Mouse (Mus musculus) intestine, postnatal 0 days (tissue): ENCODE results near the gene Astn1. TPM values are rescaled to one million over a fixed set of nuclear protein-coding genes. Genes with fewer than 3 reads are reported as not detected.

ENCODE experiments used
- ATAC-seq: fragments of 200-750 bp; cut with Nextera tagmentation; 2 replicates; pipeline ENCODE4 v1.8.0; 2017; ENCODE audit warnings: mild to moderate bottlenecking, moderate TSS enrichment, moderate library complexity
- H3K27ac ChIP-seq: fragments of 300-500 bp; sonication (generic); 2 replicates; pipeline ENCODE4 v1.5.1; 2014; ENCODE audit warnings: mild to moderate bottlenecking, low read depth, low read length, moderate library complexity
- H3K27me3 ChIP-seq: fragments of 300-500 bp; sonication (generic); replicated peaks from 2 replicates; pipeline ENCODE4 v1.6.1; 2014; ENCODE audit warnings: low read length, mixed read lengths; ENCODE audit not compliant: control insufficient read depth, insufficient read depth
- H3K36me3 ChIP-seq: fragments of 300-500 bp; sonication (generic); 2 replicates; pipeline ENCODE4 v1.6.1; 2014; ENCODE audit warnings: mild to moderate bottlenecking, moderate library complexity; ENCODE audit not compliant: control insufficient read depth, insufficient read depth
- H3K4me1 ChIP-seq: fragments of 300-500 bp; sonication (generic); replicated peaks from 2 replicates; pipeline ENCODE4 v1.6.1; 2014; ENCODE audit warnings: antibody characterized with exemption, low read length, mixed read lengths; ENCODE audit not compliant: control insufficient read depth, insufficient read depth
- H3K4me2 ChIP-seq: fragments of 300-500 bp; sonication (generic); replicated peaks from 2 replicates; pipeline ENCODE4 v1.6.1; 2014; ENCODE audit warnings: low read depth, mild to moderate bottlenecking, moderate library complexity
- H3K4me3 ChIP-seq: fragments of 300-500 bp; sonication (generic); 2 replicates; pipeline ENCODE4 v1.5.1; 2014; ENCODE audit warnings: low read depth, low read length
- H3K9ac ChIP-seq: fragments of 300-500 bp; sonication (generic); 2 replicates; pipeline ENCODE4 v1.6.1; 2014; ENCODE audit warnings: mild to moderate bottlenecking, low read depth, low read length
- H3K9me3 ChIP-seq: fragments of 300-500 bp; sonication (generic); 2 replicates; pipeline ENCODE4 v1.6.1; 2016; ENCODE audit warnings: mixed run types; ENCODE audit not compliant: control insufficient read depth
- CTCF ChIP-seq: sonication (generic); IDR thresholded peaks from 2 replicates; pipeline ENCODE4 v1.5.1; 2016; ENCODE audit warnings: low read depth, mild to moderate bottlenecking, control low read depth, antibody characterized with exemption, moderate library complexity
- whole genome bisulfite sequencing: fragments of 180-500 bp; shearing (Covaris S2); extraction: QIAGEN DNeasy Blood & Tissue Kit; methylation state at CpG from one replicate; pipeline ENCODE4 v1.1.7; 2014; 5-methylcytosine and 5-hydroxymethylcytosine counted together
- polyA plus RNA-seq: library from polyadenylated mRNA; unstranded; fragments of >200 nt; fragmentation: Nextera tagmentation; extraction: Ambion mirVana; gene quantifications from 2 replicates; pipeline ENCODE4 v1.2.1, GENCODE M21; 2015

Gene Astn1
- polyA plus RNA-seq, 1 experiment from 2014 or later, result 0.48 TPM

DNA sequence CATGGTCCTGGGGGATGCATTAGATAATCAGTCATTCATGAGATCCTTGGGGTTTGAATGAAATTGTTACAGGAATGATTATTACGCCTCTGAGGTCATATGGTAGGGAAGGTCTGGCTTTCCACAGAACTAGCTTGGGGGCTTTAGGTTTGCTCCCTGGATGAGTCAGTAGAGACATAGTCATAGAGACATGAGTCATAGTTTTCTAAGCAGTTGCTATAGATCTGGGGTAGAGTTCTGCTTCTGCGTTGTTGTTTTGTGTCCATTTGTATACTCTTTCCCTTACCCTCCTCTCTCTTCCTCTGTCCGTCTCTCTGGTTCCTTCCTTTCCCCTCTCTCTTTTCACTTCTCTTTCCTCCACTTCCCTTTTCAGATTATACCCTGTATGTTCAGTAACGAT lies 243.5 kb downstream of the Astn1 start:
- no peak overlapping the region for H3K9ac ChIP-seq
- H3K9me3 ChIP-seq, result no peaks in the 10 kb centered on the region
- H3K4me1 ChIP-seq, result no peaks in the 10 kb centered on the region
- no peak for ATAC-seq
- no peak overlapping the region for H3K27ac ChIP-seq
- H3K4me3 ChIP-seq, result no peak overlapping the region
- H3K27me3 ChIP-seq, result no peaks in the 10 kb centered on the region
- no peaks in the 10 kb centered on the region for H3K36me3 ChIP-seq
- H3K4me2 ChIP-seq, result no peak overlapping the region
- TF ChIP-seq CTCF, result no peak
- 84% methylated on average over 4 of the region's 4 CpGs for WGBS

DNA sequence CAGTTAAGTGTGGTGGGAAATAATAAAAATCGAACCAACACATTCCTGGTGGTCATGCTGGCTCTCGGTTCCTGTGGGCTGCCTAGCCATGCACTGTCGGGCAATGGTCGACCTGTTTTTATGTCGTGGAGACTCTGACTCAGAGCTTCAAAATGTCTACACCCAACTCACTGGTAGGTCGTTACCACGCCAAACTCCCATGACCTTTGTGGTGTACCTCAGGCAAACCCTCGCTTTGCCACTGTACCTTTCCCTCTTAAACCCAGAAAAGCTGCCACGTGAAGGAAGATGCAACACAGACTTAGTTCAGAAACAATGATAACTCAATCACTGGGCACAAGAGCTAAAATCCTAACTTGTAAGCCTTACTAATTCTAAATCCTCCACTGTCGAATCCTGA lies 244.3 kb downstream of the Astn1 start:
- TF ChIP-seq CTCF, result no peak
- Histone ChIP-seq H3K4me1 (no peaks in the 10 kb centered on the region), H3K36me3 (no peaks in the 10 kb centered on the region), H3K9me3 (no peaks in the 10 kb centered on the region), H3K27ac (no peak overlapping the region), H3K27me3 (no peaks in the 10 kb centered on the region), H3K9ac (no peak overlapping the region), H3K4me2 (no peak overlapping the region), H3K4me3 (no peak overlapping the region)
- 89% methylated on average over 10 of the region's 10 CpGs for WGBS
- no peak for ATAC-seq

DNA sequence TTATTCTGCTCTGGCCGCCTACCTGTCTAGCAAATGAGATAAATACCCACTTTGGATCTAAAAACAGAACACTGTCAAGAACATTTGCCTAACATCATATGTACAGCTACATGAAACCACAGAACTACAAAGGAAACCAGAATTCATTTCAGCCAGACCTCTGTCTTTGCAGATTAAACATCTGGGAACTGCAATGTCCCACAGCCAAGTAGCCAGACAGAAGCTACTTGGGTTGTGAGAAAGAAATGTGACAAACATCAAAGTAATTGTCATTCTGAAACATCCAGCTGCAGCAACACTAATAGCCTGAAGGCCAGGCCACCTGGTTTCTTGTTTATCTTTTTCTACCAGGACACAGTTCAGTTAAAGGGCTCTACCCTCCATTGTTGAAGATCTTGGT lies 245.1 kb downstream of the Astn1 start:
- WGBS, result 82% methylated on average over 1 of the region's 1 CpGs
- ATAC-seq, result no peak
- H3K27ac ChIP-seq, result no peak overlapping the region

DNA sequence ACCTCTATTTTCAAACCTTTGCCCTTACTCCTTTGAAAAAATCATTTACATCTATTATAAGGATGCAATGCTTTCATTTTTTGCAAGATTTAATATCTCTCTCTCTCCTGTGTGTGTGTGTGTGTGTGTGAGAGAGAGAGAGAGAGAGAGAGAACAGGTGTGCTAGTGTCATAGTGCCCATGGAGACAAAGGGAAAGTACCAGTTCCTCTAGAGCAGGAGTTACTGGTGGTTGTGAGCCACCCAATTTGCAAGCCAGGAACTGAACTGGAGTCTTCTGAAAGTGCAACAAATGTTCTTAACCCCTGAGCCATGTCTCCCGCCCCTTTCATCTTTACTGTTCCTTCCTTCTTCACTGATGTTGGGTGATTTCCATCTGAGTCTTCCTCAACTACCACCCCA lies 253.1 kb downstream of the Astn1 start:
- no peaks in the 10 kb centered on the region for H3K27me3 ChIP-seq
- no peak overlapping the region for H3K9ac ChIP-seq
- H3K27ac ChIP-seq, result no peak overlapping the region
- TF ChIP-seq CTCF, result no peak
- H3K36me3 ChIP-seq, result no peaks in the 10 kb centered on the region
- WGBS, result 89% methylated on average over 1 of the region's 1 CpGs
- H3K4me3 ChIP-seq, result no peak overlapping the region
- H3K4me1 ChIP-seq, result no peaks in the 10 kb centered on the region
- no peak overlapping the region for H3K4me2 ChIP-seq
- no peaks in the 10 kb centered on the region for H3K9me3 ChIP-seq
- ATAC-seq, result no peak

More for the DNA sequence above, 245.1 kb downstream of the Astn1 start:
- H3K9ac ChIP-seq, result no peak overlapping the region
- TF ChIP-seq CTCF, result no peak
- no peaks in the 10 kb centered on the region for H3K36me3 ChIP-seq
- no peak overlapping the region for H3K4me2 ChIP-seq
- no peaks in the 10 kb centered on the region for H3K4me1 ChIP-seq
- H3K27me3 ChIP-seq, result no peaks in the 10 kb centered on the region
- H3K4me3 ChIP-seq, result no peak overlapping the region
- no peaks in the 10 kb centered on the region for H3K9me3 ChIP-seq

DNA sequence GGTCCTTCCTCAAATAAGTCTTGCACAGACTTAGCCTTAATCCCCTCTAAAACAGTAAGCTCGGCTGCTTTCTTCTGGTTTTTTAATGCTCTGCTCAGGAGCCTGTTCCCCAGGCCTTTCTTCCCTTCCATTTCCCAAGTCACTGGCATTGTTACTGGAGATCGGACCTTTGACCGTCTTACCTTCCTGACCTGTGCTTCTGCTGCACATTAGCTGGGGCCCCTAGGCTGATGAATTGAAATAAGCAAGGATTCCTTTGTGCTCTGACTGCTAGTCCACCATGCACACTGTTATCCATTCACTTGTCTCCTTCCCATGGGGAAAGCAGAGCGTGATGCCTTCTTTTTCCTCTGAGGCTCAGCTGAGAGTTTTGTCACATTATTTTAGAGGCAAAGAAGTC lies 255.9 kb downstream of the Astn1 start:
- no peak for ATAC-seq

DNA sequence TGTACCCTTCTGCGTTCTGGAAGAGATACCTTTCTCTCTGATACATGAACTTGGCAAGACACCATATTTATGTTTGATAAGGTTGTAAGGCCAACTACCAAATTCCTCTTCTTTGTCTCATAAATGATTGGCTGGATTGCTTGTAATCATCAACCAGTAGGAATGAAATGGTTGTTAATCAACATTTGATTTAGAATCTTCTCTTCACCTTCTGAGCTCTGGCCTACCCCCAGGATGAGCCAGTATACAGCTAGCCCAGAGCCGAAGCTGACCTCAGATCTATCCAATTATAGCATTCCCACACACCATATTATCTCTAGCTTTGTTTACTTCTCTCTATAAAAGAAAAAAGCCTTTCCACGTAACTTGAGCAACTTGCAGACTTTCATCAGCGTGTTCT lies 270.9 kb downstream of the Astn1 start:
- ATAC-seq, result no peak
- no peak for TF ChIP-seq CTCF
- H3K9ac ChIP-seq, result no peak overlapping the region
- no peak overlapping the region for H3K27ac ChIP-seq
- no peaks in the 10 kb centered on the region for H3K27me3 ChIP-seq
- 58% methylated on average over 4 of the region's 4 CpGs for WGBS
- H3K9me3 ChIP-seq, result no peaks in the 10 kb centered on the region
- H3K4me1 ChIP-seq, result no peaks in the 10 kb centered on the region
- no peaks in the 10 kb centered on the region for H3K36me3 ChIP-seq
- H3K4me2 ChIP-seq, result no peak overlapping the region
- no peak overlapping the region for H3K4me3 ChIP-seq

More for the DNA sequence above, 255.9 kb downstream of the Astn1 start:
- Histone ChIP-seq H3K27me3 (no peaks in the 10 kb centered on the region), H3K4me1 (no peaks in the 10 kb centered on the region), H3K9me3 (no peaks in the 10 kb centered on the region), H3K4me3 (no peak overlapping the region), H3K4me2 (no peak overlapping the region), H3K36me3 (no peaks in the 10 kb centered on the region), H3K9ac (no peak overlapping the region), H3K27ac (no peak overlapping the region)
- 79% methylated on average over 4 of the region's 4 CpGs for WGBS
- no peak for TF ChIP-seq CTCF

DNA sequence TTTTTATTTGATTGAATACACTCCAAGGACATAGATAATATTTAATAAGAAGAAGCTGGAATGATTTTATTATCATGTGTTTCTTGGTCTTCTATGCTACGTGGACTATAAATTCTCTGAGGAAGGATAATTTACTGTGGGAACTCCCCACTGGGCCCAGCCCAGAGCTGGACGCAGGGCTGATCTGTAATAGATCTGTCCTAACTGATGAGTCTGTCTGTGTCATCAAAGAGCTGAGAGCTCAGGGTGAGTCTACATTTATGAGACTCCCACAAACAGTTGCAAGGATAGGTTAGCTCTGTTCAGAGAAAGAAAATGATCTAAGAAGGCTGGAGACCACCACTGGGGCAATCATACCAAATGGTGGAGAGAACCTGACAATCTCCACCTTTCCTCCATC lies 271.4 kb downstream of the Astn1 start:
- H3K36me3 ChIP-seq, result no peaks in the 10 kb centered on the region
- WGBS, result 57% methylated on average over 2 of the region's 2 CpGs
- TF ChIP-seq CTCF, result no peak
- no peak overlapping the region for H3K4me2 ChIP-seq
- H3K27ac ChIP-seq, result no peak overlapping the region
- no peak for ATAC-seq
- H3K4me3 ChIP-seq, result no peak overlapping the region
- H3K27me3 ChIP-seq, result no peaks in the 10 kb centered on the region
- no peaks in the 10 kb centered on the region for H3K4me1 ChIP-seq
- no peaks in the 10 kb centered on the region for H3K9me3 ChIP-seq
- no peak overlapping the region for H3K9ac ChIP-seq
